Mouse (Mus musculus): ENCODE results near the gene Pkp3. TPM values are rescaled to one million over a fixed set of nuclear protein-coding genes. Genes with fewer than 3 reads are reported as not detected.
"Not testable (repeated sequence)": the region's sequence is repeated elsewhere in the genome, so short reads cannot be mapped to it uniquely, and the experiment has no call there.

Pkp3 gene
- not detected in 2 replicates for polyA plus RNA-seq (2014; fragmentation: Nextera tagmentation; extraction: Ambion mirVana)

GRCm38 (mm10) chr7:141077841-141078240, at the start of gene Pkp3:
Pkp3 (plus strand) TSS chr7:141078218.
- DNase-seq (ENCODE audit: low spot score) (no peak), ATAC-seq (no peak)
- H3K27ac ChIP-seq (ENCODE audit: low read depth, low read length): no peak within 1 kb of the TSS
- H3K9ac ChIP-seq (ENCODE audit: low read length): no peak within 1 kb of the TSS
- 92% methylated on average over 15 of the region's 15 CpGs for WGBS
- H3K27me3 ChIP-seq (replicated peaks; ENCODE audit: control insufficient read depth, insufficient read depth, low read length): no peaks in the 10 kb centered on the region
- H3K4me3 ChIP-seq (ENCODE audit: low read depth, low read length): no peak within 1 kb of the TSS
- H3K4me1 ChIP-seq (ENCODE audit: control insufficient read depth, insufficient read depth, low read length): no peaks in the 10 kb centered on the region
- no peaks in the 10 kb centered on the region for H3K36me3 ChIP-seq (ENCODE audit: control insufficient read depth, insufficient read depth, low read length)
- no peak within 1 kb of the TSS for H3K4me2 ChIP-seq (ENCODE audit: low read length)
- no peaks in the 10 kb centered on the region for H3K9me3 ChIP-seq (replicated peaks; ENCODE audit: control insufficient read depth, low read length)

- Histone ChIP-seq H3K27ac (ENCODE audit: low read depth, low read length) (no peak within 1 kb of the TSS), H3K9ac (ENCODE audit: low read length) (no peak within 1 kb of the TSS), H3K4me3 (ENCODE audit: low read depth, low read length) (no peak within 1 kb of the TSS), H3K9me3 (replicated peaks; ENCODE audit: control insufficient read depth, low read length) (no peaks in the 10 kb centered on the region), H3K4me2 (ENCODE audit: low read length) (no peak within 1 kb of the TSS), H3K27me3 (replicated peaks; ENCODE audit: control insufficient read depth, insufficient read depth, low read length) (no peaks in the 10 kb centered on the region), H3K36me3 (ENCODE audit: control insufficient read depth, insufficient read depth, low read length) (no peaks in the 10 kb centered on the region), H3K4me1 (ENCODE audit: control insufficient read depth, insufficient read depth, low read length) (peaks cover 3% of the 10 kb centered on the region; the same call in 1 of the 2 replicates)
- DNase-seq (ENCODE audit: low spot score) (no peak), ATAC-seq (no peak)
- WGBS: 93% methylated on average over 2 of the region's 2 CpGs
Observed at GRCm38 (mm10) chr7:141028831-141029230, 49.2 kb upstream of the Pkp3 start, which contains the start of gene Gm17387. Gm17387 (plus strand) TSS chr7:141029131.

GRCm38 (mm10) chr7:141030390-141030789, 47.6 kb upstream of the Pkp3 start:
- Histone ChIP-seq H3K36me3 (ENCODE audit: control insufficient read depth, insufficient read depth, low read length) (no peaks in the 10 kb centered on the region), H3K4me3 (ENCODE audit: low read depth, low read length) (no peak overlapping the region), H3K27ac (ENCODE audit: low read depth, low read length) (no peak overlapping the region), H3K9me3 (replicated peaks; ENCODE audit: control insufficient read depth, low read length) (no peaks in the 10 kb centered on the region), H3K27me3 (replicated peaks; ENCODE audit: control insufficient read depth, insufficient read depth, low read length) (no peaks in the 10 kb centered on the region), H3K4me1 (ENCODE audit: control insufficient read depth, insufficient read depth, low read length) (peaks cover 3% of the 10 kb centered on the region; the same call in 1 of the 2 replicates), H3K9ac (ENCODE audit: low read length) (no peak overlapping the region), H3K4me2 (ENCODE audit: low read length) (no peak overlapping the region)
- DNase-seq (ENCODE audit: low spot score) (no peak), ATAC-seq (no peak)
- 34% methylated on average over 3 of the region's 3 CpGs for WGBS

GRCm38 (mm10) chr7:141032458-141033167, 45.4 kb upstream of the Pkp3 start:
- Histone ChIP-seq H3K9me3 (replicated peaks; ENCODE audit: control insufficient read depth, low read length) (no peaks in the 10 kb centered on the region), H3K27ac (ENCODE audit: low read depth, low read length) (no peak overlapping the region), H3K9ac (ENCODE audit: low read length) (no peak overlapping the region), H3K27me3 (replicated peaks; ENCODE audit: control insufficient read depth, insufficient read depth, low read length) (no peaks in the 10 kb centered on the region), H3K4me3 (ENCODE audit: low read depth, low read length) (no peak overlapping the region), H3K36me3 (ENCODE audit: control insufficient read depth, insufficient read depth, low read length) (no peaks in the 10 kb centered on the region), H3K4me1 (ENCODE audit: control insufficient read depth, insufficient read depth, low read length) (no peaks in the 10 kb centered on the region), H3K4me2 (ENCODE audit: low read length) (no peak overlapping the region)
- no peak for ATAC-seq
- 80% methylated on average over 9 of the region's 9 CpGs for WGBS
- no peak for DNase-seq (ENCODE audit: low spot score)

- H3K36me3 ChIP-seq (ENCODE audit: control insufficient read depth, insufficient read depth, low read length); H3K4me3 ChIP-seq (ENCODE audit: low read depth, low read length); ATAC-seq; DNase-seq (ENCODE audit: low spot score); H3K27ac ChIP-seq (ENCODE audit: low read depth, low read length); H3K4me2 ChIP-seq (ENCODE audit: low read length); H3K9ac ChIP-seq (ENCODE audit: low read length); H3K9me3 ChIP-seq (replicated peaks; ENCODE audit: control insufficient read depth, low read length); H3K4me1 ChIP-seq (ENCODE audit: control insufficient read depth, insufficient read depth, low read length); H3K27me3 ChIP-seq (replicated peaks; ENCODE audit: control insufficient read depth, insufficient read depth, low read length): not testable (repeated sequence)
- 82% methylated on average over 1 of the region's 2 CpGs for WGBS
Observed at GRCm38 (mm10) chr7:141036624-141037023, 41.4 kb upstream of the Pkp3 start.

- no peaks in the 10 kb centered on the region for H3K27me3 ChIP-seq (replicated peaks; ENCODE audit: control insufficient read depth, insufficient read depth, low read length)
- H3K4me1 ChIP-seq (ENCODE audit: control insufficient read depth, insufficient read depth, low read length): no peaks in the 10 kb centered on the region
- H3K4me2 ChIP-seq (ENCODE audit: low read length): no peak overlapping the region
- 85% methylated on average over 20 of the region's 21 CpGs for WGBS
- no peak for DNase-seq (ENCODE audit: low spot score)
- ATAC-seq: no peak
- no peak overlapping the region for H3K9ac ChIP-seq (ENCODE audit: low read length)
- no peaks in the 10 kb centered on the region for H3K36me3 ChIP-seq (ENCODE audit: control insufficient read depth, insufficient read depth, low read length)
- H3K27ac ChIP-seq (ENCODE audit: low read depth, low read length): no peak overlapping the region
- H3K9me3 ChIP-seq (replicated peaks; ENCODE audit: control insufficient read depth, low read length): no peaks in the 10 kb centered on the region
- H3K4me3 ChIP-seq (ENCODE audit: low read depth, low read length): no peak overlapping the region
Observed at GRCm38 (mm10) chr7:141038090-141039032, 39.7 kb upstream of the Pkp3 start.

- DNase-seq (ENCODE audit: low spot score) (no peak), ATAC-seq (no peak)
- WGBS: 92% methylated on average over 4 of the region's 4 CpGs
Observed at GRCm38 (mm10) chr7:141039386-141040107, 38.5 kb upstream of the Pkp3 start.

GRCm38 (mm10) chr7:141040867-141041606, 37.0 kb upstream of the Pkp3 start:
- DNase-seq (ENCODE audit: low spot score): no peak

More at GRCm38 (mm10) chr7:141039386-141040107, 38.5 kb upstream of the Pkp3 start:
- Histone ChIP-seq H3K27ac (ENCODE audit: low read depth, low read length) (no peak overlapping the region), H3K36me3 (ENCODE audit: control insufficient read depth, insufficient read depth, low read length) (no peaks in the 10 kb centered on the region), H3K4me1 (ENCODE audit: control insufficient read depth, insufficient read depth, low read length) (no peaks in the 10 kb centered on the region), H3K4me3 (ENCODE audit: low read depth, low read length) (no peak overlapping the region), H3K9me3 (replicated peaks; ENCODE audit: control insufficient read depth, low read length) (no peaks in the 10 kb centered on the region), H3K9ac (ENCODE audit: low read length) (no peak overlapping the region), H3K27me3 (replicated peaks; ENCODE audit: control insufficient read depth, insufficient read depth, low read length) (no peaks in the 10 kb centered on the region), H3K4me2 (ENCODE audit: low read length) (no peak overlapping the region)

More at GRCm38 (mm10) chr7:141040867-141041606, 37.0 kb upstream of the Pkp3 start:
- Histone ChIP-seq H3K27ac (ENCODE audit: low read depth, low read length) (no peak overlapping the region), H3K9me3 (replicated peaks; ENCODE audit: control insufficient read depth, low read length) (no peaks in the 10 kb centered on the region), H3K27me3 (replicated peaks; ENCODE audit: control insufficient read depth, insufficient read depth, low read length) (no peaks in the 10 kb centered on the region), H3K36me3 (ENCODE audit: control insufficient read depth, insufficient read depth, low read length) (no peaks in the 10 kb centered on the region), H3K4me2 (ENCODE audit: low read length) (no peak overlapping the region), H3K9ac (ENCODE audit: low read length) (no peak overlapping the region), H3K4me3 (ENCODE audit: low read depth, low read length) (no peak overlapping the region), H3K4me1 (ENCODE audit: control insufficient read depth, insufficient read depth, low read length) (no peaks in the 10 kb centered on the region)
- ATAC-seq: no peak
- 42% methylated on average over 6 of the region's 9 CpGs for WGBS

All from forebrain, embryonic 14.5 days (tissue).